Mouse (Mus musculus) myocyte (in vitro differentiated cells): ENCODE measurements around the gene Kpna2. TPM values are rescaled to one million over a fixed set of nuclear protein-coding genes. Genes with fewer than 3 reads are reported as not detected.

Source experiments
- H3K27me3 ChIP-seq: one replicate; pipeline ENCODE4 v1.6.1; 2011; ENCODE audit not compliant: control insufficient read depth, insufficient read depth, insufficient read length
- H3K36me3 ChIP-seq: one replicate; pipeline ENCODE4 v1.6.1; 2011; ENCODE audit not compliant: control insufficient read depth, insufficient read depth
- H3K4me2 ChIP-seq: one replicate; pipeline ENCODE4 v1.6.1; 2011; ENCODE audit warnings: low read depth, control low read depth
- H3K4me3 ChIP-seq: one replicate; pipeline ENCODE4 v1.5.1; 2011; ENCODE audit warnings: mild to moderate bottlenecking, control low read depth, moderate library complexity
- H3K79me2 ChIP-seq: one replicate; pipeline ENCODE4 v1.6.1; 2011; ENCODE audit not compliant: control insufficient read depth, insufficient read depth
- H3ac ChIP-seq: one replicate; pipeline ENCODE4 v1.6.1; 2011; ENCODE audit not compliant: control insufficient read depth, insufficient read length
- CEBPB ChIP-seq: IDR thresholded peaks from 2 replicates; pipeline ENCODE4 v1.6.1; 2011; ENCODE audit warnings: mild to moderate bottlenecking, moderate library complexity; ENCODE audit not compliant: poor library complexity, insufficient read depth, severe bottlenecking
- E2F4 ChIP-seq: IDR thresholded peaks from one replicate; pipeline ENCODE4 v1.6.1; 2011; ENCODE audit warnings: mild to moderate bottlenecking, control low read depth, moderate library complexity; ENCODE audit not compliant: insufficient read depth
- MAX ChIP-seq: IDR thresholded peaks from one replicate; pipeline ENCODE4 v1.6.1; 2011; ENCODE audit warnings: low read depth, mild to moderate bottlenecking, control low read depth
- MYOD1 ChIP-seq, 3 experiments: IDR thresholded peaks; one replicate each; pipeline ENCODE4 v1.6.1; 2011; ENCODE audit warnings: control low read depth in 2 of 3, low read depth in 2 of 3, mild to moderate bottlenecking in 2 of 3, moderate library complexity in 1 of 3; ENCODE audit not compliant: insufficient read length in 2 of 3, control insufficient read depth in 1 of 3
- MYOG ChIP-seq, 3 experiments: IDR thresholded peaks; one replicate each; pipeline ENCODE4 v1.6.1; 2011; ENCODE audit warnings: control low read depth in 2 of 3, low read depth in 2 of 3, mild to moderate bottlenecking in 2 of 3; ENCODE audit not compliant: insufficient read length in 2 of 3, control insufficient read depth in 1 of 3, insufficient read depth in 1 of 3
- POLR2A ChIP-seq: IDR thresholded peaks from one replicate; pipeline ENCODE4 v1.6.1; 2011; ENCODE audit warnings: low read depth, mild to moderate bottlenecking, control low read depth, moderate library complexity; ENCODE audit not compliant: insufficient read length
- POLR2AphosphoS2 ChIP-seq: IDR thresholded peaks from one replicate; pipeline ENCODE4 v1.6.1; 2011; ENCODE audit warnings: low read depth, control low read depth; ENCODE audit not compliant: insufficient read length
- REST ChIP-seq: IDR thresholded peaks from one replicate; pipeline ENCODE4 v1.6.1; 2011; ENCODE audit warnings: mild to moderate bottlenecking, control low read depth, moderate library complexity; ENCODE audit not compliant: insufficient read depth, insufficient read length
- TCF12 ChIP-seq: IDR thresholded peaks from one replicate; pipeline ENCODE4 v1.6.1; 2011; ENCODE audit warnings: mild to moderate bottlenecking, control low read depth; ENCODE audit not compliant: poor library complexity, insufficient read depth, severe bottlenecking
- TCF3 ChIP-seq: IDR thresholded peaks from one replicate; pipeline ENCODE4 v1.6.1; 2011; ENCODE audit warnings: low read depth, control low read depth; ENCODE audit not compliant: insufficient read length
- USF1 ChIP-seq: IDR thresholded peaks from one replicate; pipeline ENCODE4 v1.6.1; 2011; ENCODE audit warnings: low read depth, mild to moderate bottlenecking, control low read depth, moderate library complexity
- polyA plus RNA-seq: library from polyadenylated mRNA; unstranded; fragments of >200 nt; fragmentation: generic; extraction: Trizol; gene quantifications from one replicate; pipeline ENCODE4 v1.2.1, GENCODE M21; 2012; ENCODE audit warnings: missing spikeins

The Kpna2 gene
- polyA plus RNA-seq, 1 experiment = 32.8 TPM

- TF ChIP-seq MYOG (IDR thresholded peaks at IDR 0.05; ENCODE audit: control insufficient read depth in 1 of 3, insufficient read depth in 1 of 3, insufficient read length in 2 of 3, low read depth in 2 of 3) (no peak), TCF3 (no peak), CEBPB (no peak), POLR2A (no peak)
- Histone ChIP-seq H3K36me3 (no peaks in the 10 kb centered on the region), H3K4me3 (peak overlapping the region; percentile 39), H3ac (peak overlapping the region; percentile 71), H3K4me2 (peak overlapping the region; percentile 79), H3K79me2 (no peaks in the 10 kb centered on the region), H3K27me3 (no peaks in the 10 kb centered on the region)
Observed at GRCm38 (mm10) chr11:107028754-107029153, 29.4 kb upstream of the Kpna2 start.

GRCm38 (mm10) chr11:107028275-107028618, 28.9 kb upstream of the Kpna2 start:
- Histone ChIP-seq H3K4me3 (peak overlapping the region; percentile 39), H3ac (peak overlapping the region; percentile 71), H3K27me3 (no peaks in the 10 kb centered on the region), H3K79me2 (no peaks in the 10 kb centered on the region), H3K4me2 (peak overlapping the region; percentile 79), H3K36me3 (no peaks in the 10 kb centered on the region)
- no peak for TF ChIP-seq MAX
- no peak for TF ChIP-seq TCF12
- no peak for TF ChIP-seq POLR2AphosphoS2
- no peak for TF ChIP-seq MYOG (IDR thresholded peaks at IDR 0.05; ENCODE audit: control insufficient read depth in 1 of 3, insufficient read depth in 1 of 3, insufficient read length in 2 of 3, low read depth in 2 of 3)
- TF ChIP-seq E2F4 = no peak
- TF ChIP-seq POLR2A = no peak
- TF ChIP-seq TCF3 = no peak
- no peak for TF ChIP-seq REST

- TF ChIP-seq MYOG (IDR thresholded peaks at IDR 0.05; ENCODE audit: control insufficient read depth in 1 of 3, insufficient read depth in 1 of 3, insufficient read length in 2 of 3, low read depth in 2 of 3) (peak in 1 of 3 experiments; percentile 26), MAX (no peak), MYOD1 (IDR thresholded peaks at IDR 0.05; ENCODE audit: control insufficient read depth in 1 of 3, insufficient read length in 2 of 3, low read depth in 2 of 3) (peak in 1 of 3 experiments; percentile 35), POLR2AphosphoS2 (peak; percentile 74), POLR2A (peak; percentile 57), REST (no peak)
- Histone ChIP-seq H3K4me2 (peak overlapping the region; percentile 85), H3K27me3 (no peaks in the 10 kb centered on the region), H3K36me3 (no peaks in the 10 kb centered on the region), H3ac (peak overlapping the region; percentile 71), H3K79me2 (no peaks in the 10 kb centered on the region), H3K4me3 (peak overlapping the region; percentile 39)
Observed at GRCm38 (mm10) chr11:107027431-107028274, 28.3 kb upstream of the Kpna2 start.

GRCm38 (mm10) chr11:107026554-107027430, 27.5 kb upstream of the Kpna2 start:
- Histone ChIP-seq H3K4me3 (peak overlapping the region; percentile 39), H3K27me3 (no peaks in the 10 kb centered on the region), H3K4me2 (peak overlapping the region; percentile 85), H3ac (peak overlapping the region; percentile 71), H3K79me2 (no peaks in the 10 kb centered on the region), H3K36me3 (no peaks in the 10 kb centered on the region)
- TF ChIP-seq REST (no peak), POLR2AphosphoS2 (no peak), USF1 (no peak), MYOG (IDR thresholded peaks at IDR 0.05; ENCODE audit: control insufficient read depth in 1 of 3, insufficient read depth in 1 of 3, insufficient read length in 2 of 3, low read depth in 2 of 3) (no peak), MAX (no peak), TCF3 (no peak), MYOD1 (IDR thresholded peaks at IDR 0.05; ENCODE audit: control insufficient read depth in 1 of 3, insufficient read length in 2 of 3, low read depth in 2 of 3) (no peak), TCF12 (no peak), E2F4 (no peak)
